Mouse (Mus musculus) induced T-regulatory cell, adult 2 months (primary cell): Measurements from ENCODE around the gene Gstm5.
"Not testable (repeated sequence)": the region's sequence is repeated elsewhere in the genome, so short reads cannot be mapped to it uniquely, and the experiment has no call there.

ENCODE experiments used
- DNase-seq: peaks from one replicate; pipeline ENCODE4 v3.0.0-alpha.2; 2012; ENCODE audit warnings: low read depth

Gstm5 gene

GRCm38 (mm10) chr3:107895720-107896569 lies at the start of gene Gstm5:
TSS of gene Gstm5 (plus strand) at chr3:107895821.
- peak; percentile 38 for DNase-seq

GRCm38 (mm10) chr3:107846175-107846574 lies 49.4 kb upstream of the Gstm5 start:
- DNase-seq: peak; percentile 88

GRCm38 (mm10) chr3:107846835-107847234 lies 48.8 kb upstream of the Gstm5 start:
- DNase-seq: no peak

- DNase-seq: no peak
Measured at GRCm38 (mm10) chr3:107848126-107848525, 47.5 kb upstream of the Gstm5 start.

- peak; percentile 81 for DNase-seq
Measured at GRCm38 (mm10) chr3:107849000-107849692, 46.5 kb upstream of the Gstm5 start.

- peak; percentile 43 for DNase-seq
Measured at GRCm38 (mm10) chr3:107849693-107850031, 46.0 kb upstream of the Gstm5 start.

GRCm38 (mm10) chr3:107850418-107851031 lies 45.1 kb upstream of the Gstm5 start:
- peak; percentile 20 for DNase-seq

GRCm38 (mm10) chr3:107852786-107853185 lies 42.8 kb upstream of the Gstm5 start:
- peak; percentile 90 for DNase-seq

GRCm38 (mm10) chr3:107853232-107854181 lies 42.1 kb upstream of the Gstm5 start:
- DNase-seq: peak; percentile 93

- DNase-seq: no peak
Measured at GRCm38 (mm10) chr3:107855368-107855767, 40.3 kb upstream of the Gstm5 start.

GRCm38 (mm10) chr3:107857646-107858045 lies 38.0 kb upstream of the Gstm5 start:
- no peak for DNase-seq

GRCm38 (mm10) chr3:107861483-107861882 lies 34.1 kb upstream of the Gstm5 start:
- DNase-seq: not testable (repeated sequence)

GRCm38 (mm10) chr3:107862471-107862870 lies 33.1 kb upstream of the Gstm5 start:
- DNase-seq: peak; percentile 33

- no peak for DNase-seq
Measured at GRCm38 (mm10) chr3:107863471-107863870, 32.1 kb upstream of the Gstm5 start.

GRCm38 (mm10) chr3:107863898-107864603 lies 31.6 kb upstream of the Gstm5 start:
- DNase-seq: peak; percentile 94

- no peak for DNase-seq
Measured at GRCm38 (mm10) chr3:107865364-107866091, 30.1 kb upstream of the Gstm5 start.

GRCm38 (mm10) chr3:107867086-107867485 lies 28.5 kb upstream of the Gstm5 start:
- DNase-seq: peak; percentile 96

GRCm38 (mm10) chr3:107868452-107868851 lies 27.2 kb upstream of the Gstm5 start:
- no peak for DNase-seq

- DNase-seq: no peak
Measured at GRCm38 (mm10) chr3:107869097-107869496, 26.5 kb upstream of the Gstm5 start.

- DNase-seq: no peak
Measured at GRCm38 (mm10) chr3:107869925-107870324, 25.7 kb upstream of the Gstm5 start.
